Mouse (Mus musculus) liver, postnatal 0 days (tissue): ENCODE measurements around the gene Tpst1.

Experiments used
- CTCF ChIP-seq: sonication (generic); IDR thresholded peaks from 2 replicates; pipeline ENCODE4 v1.5.1; 2016; ENCODE audit warnings: antibody characterized with exemption, low read depth
- EP300 ChIP-seq: IDR thresholded peaks from 2 replicates; pipeline ENCODE4 v1.6.1; 2016; ENCODE audit warnings: antibody characterized with exemption, low read depth, mild to moderate bottlenecking

- TF ChIP-seq CTCF (0 out of 2 replicates have a peak, but pooled peaks have one; percentile 4), EP300 (no peak; the same call in 1 of the 2 replicates)
These were observed 98.4 kb downstream of the Tpst1 start, which contains the start of gene Rabgef1 for GRCm38 (mm10) chr5:130171423-130171954.
